In the genomic region with DNA sequence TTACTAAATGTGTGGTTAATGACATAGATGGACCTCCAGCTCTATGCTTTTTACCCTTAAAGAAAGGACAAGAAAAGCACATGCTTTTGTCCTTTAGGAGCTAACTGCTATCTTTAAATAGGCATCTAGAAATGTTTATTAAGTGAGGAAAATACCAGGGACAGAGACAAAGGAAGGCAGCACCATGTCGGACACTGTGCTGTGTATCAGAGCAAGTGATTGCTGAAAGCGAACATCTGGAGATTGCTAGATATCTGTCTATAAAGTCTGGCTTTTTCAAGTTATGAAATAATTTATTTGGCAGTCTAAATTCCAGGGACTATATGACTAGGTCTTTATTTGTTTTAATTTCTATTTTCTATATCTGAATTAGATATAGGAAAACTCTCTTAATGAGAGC, we compare ENCODE assay signal across 28 mouse cellular contexts. TPM values are rescaled to one million over a fixed set of nuclear protein-coding genes. Genes with fewer than 3 reads are reported as not detected.
A peak's percentile ranks its signal among the peaks of the same experiment; 100 is the strongest.
DNase-seq lines count a peak whose midpoint lies in the region; ATAC-seq and TF ChIP-seq lines count a peak whose summit lies in the region.
"Had no signal": no experiment of that assay in that cellular context is flagged by ENCODE, and none has a peak within 500 bp of the region (broad histone marks: within the 10 kb centered on the region; RNA-seq: fewer than 3 reads in every experiment).

No protein-coding gene starts in this region.

- no peak overlapping the region; the same call in 1 of the 2 replicates for H3K27ac ChIP-seq in lung, embryonic 14.5 days (ENCODE audit: low read depth)
- no peak overlapping the region; the same call in 1 of the 2 replicates for H3K27ac ChIP-seq in lung, embryonic 16.5 days (ENCODE audit: low read length)
- H3K27ac ChIP-seq: embryonic facial prominence, embryonic 13.5 days; embryonic facial prominence, embryonic 15.5 days; forebrain, embryonic 10.5 days; forebrain, embryonic 12.5 days had no signal

- TF ChIP-seq CTCF in lung, embryonic 14.5 days (IDR thresholded peaks at IDR 0.05; ENCODE audit: low read depth): no peak

- H3K27me3 ChIP-seq in lung, embryonic 14.5 days (ENCODE audit: insufficient read depth, low read length): no peaks in the 10 kb centered on the region
- no peaks in the 10 kb centered on the region for H3K27me3 ChIP-seq in lung, embryonic 16.5 days (ENCODE audit: control insufficient read depth, insufficient read depth, low read depth, low read length)
- H3K27me3 ChIP-seq: CH12.LX; embryonic facial prominence, embryonic 13.5 days; embryonic facial prominence, embryonic 15.5 days; forebrain, embryonic 12.5 days; Patski had no signal

- peaks cover 26% of the 10 kb centered on the region for H3K4me1 ChIP-seq in lung, embryonic 14.5 days (ENCODE audit: insufficient read depth)
- peaks cover 41% of the 10 kb centered on the region for H3K4me1 ChIP-seq in lung, embryonic 16.5 days (replicated peaks; ENCODE audit: control insufficient read depth, insufficient read depth, low read length)

- H3K4me2 ChIP-seq in lung, embryonic 14.5 days: no peak overlapping the region
- H3K4me2 ChIP-seq in lung, embryonic 16.5 days (ENCODE audit: low read depth, low read length): no peak overlapping the region
- H3K4me2 ChIP-seq: embryonic facial prominence, embryonic 13.5 days; embryonic facial prominence, embryonic 15.5 days; forebrain, embryonic 12.5 days had no signal

- DNase-seq in lung, embryonic 14.5 days: peak; percentile 91
- no peak for DNase-seq in lung, adult 18-20 months
- no peak for DNase-seq in lung, postnatal 4 days
- peak; percentile 45 for DNase-seq in lung, postnatal 10 days
- peak; percentile 73 for DNase-seq in lung, postnatal 36 days
- DNase-seq in adrenal gland, postnatal 25 days: no peak
- DNase-seq: adrenal gland, adult 8-10 months; adrenal gland, postnatal 14 days; B cell, adult 2 months; cerebellum, adult 11 months; cerebellum, adult 18-20 months; cerebellum, adult 8-10 months; cerebellum, adult 9-11 months; cerebellum, postnatal 14 days; cerebellum, postnatal 36 days; embryo, embryonic 11 days had no signal

- no peaks in the 10 kb centered on the region for H3K36me3 ChIP-seq in lung, embryonic 14.5 days (ENCODE audit: insufficient read depth)
- H3K36me3 ChIP-seq in lung, embryonic 16.5 days (ENCODE audit: control insufficient read depth, insufficient read depth, low read length): no peaks in the 10 kb centered on the region
- H3K36me3 ChIP-seq: embryonic facial prominence, embryonic 13.5 days; embryonic facial prominence, embryonic 15.5 days; forebrain, embryonic 10.5 days; forebrain, embryonic 12.5 days had no signal

- ATAC-seq in lung, embryonic 14.5 days (ENCODE audit: insufficient read depth): peak; percentile 44; the same call in 1 of the 2 replicates
- peak; percentile 45; the same call in 1 of the 2 replicates for ATAC-seq in lung, embryonic 16.5 days (ENCODE audit: low read depth)
- ATAC-seq: activated CD4-positive, CD25-positive, alpha-beta regulatory T cell, adult 4 months; CD4-positive, CD25-positive, alpha-beta regulatory T cell, adult 4 months; forebrain, embryonic 14.5 days; Patski had no signal

- no peak overlapping the region for H3K4me3 ChIP-seq in lung, embryonic 14.5 days (ENCODE audit: low read depth, low read length)
- H3K4me3 ChIP-seq in lung, embryonic 16.5 days (ENCODE audit: low read length): no peak overlapping the region
- H3K4me3 ChIP-seq: embryonic facial prominence, embryonic 13.5 days; embryonic facial prominence, embryonic 15.5 days; erythroblast, embryonic 14.5 days; forebrain, embryonic 10.5 days; forebrain, embryonic 12.5 days had no signal

- H3K9me3 ChIP-seq in lung, embryonic 14.5 days (ENCODE audit: low read depth, low read length): no peaks in the 10 kb centered on the region
- H3K9me3 ChIP-seq in lung, embryonic 16.5 days (ENCODE audit: control insufficient read depth, low read length): no peaks in the 10 kb centered on the region
- H3K9me3 ChIP-seq: embryonic facial prominence, embryonic 13.5 days; embryonic facial prominence, embryonic 15.5 days; forebrain, embryonic 10.5 days; forebrain, embryonic 12.5 days; G1E had no signal

- WGBS in lung, embryonic 14.5 days: 27% methylated on average over 2 of the region's 2 CpGs
- 36% methylated on average over 2 of the region's 2 CpGs for WGBS in lung, embryonic 16.5 days

- H3K9ac ChIP-seq in lung, embryonic 14.5 days: no peak overlapping the region
- no peak overlapping the region for H3K9ac ChIP-seq in lung, embryonic 16.5 days (ENCODE audit: low read length)
- H3K9ac ChIP-seq: embryonic facial prominence, embryonic 13.5 days; embryonic facial prominence, embryonic 15.5 days; forebrain, embryonic 12.5 days had no signal

RNA-seq across cellular contexts. Expression of a gene that starts 4.8 kb away (rescaled TPM):
- 51.4 and 55.3 TPM in 2 replicates for polyA plus RNA-seq in lung, embryonic 14.5 days (2014; fragmentation: Nextera tagmentation; extraction: Ambion mirVana)
- 28.4 and 28.6 TPM in 2 replicates for polyA plus RNA-seq in lung, embryonic 16.5 days (2015; fragmentation: Nextera tagmentation; extraction: Ambion mirVana)
- 25.9 and 28.0 TPM in 2 replicates for total RNA-seq in adrenal gland, postnatal 25 days (2021)

Comparison
In these comparisons a context has a peak if more than half of its experiments do, and no peak if none do; other contexts are left out.
1. DNase-seq: peak in lung, embryonic 14.5 days (single experiment), lung, postnatal 10 days (single experiment) and lung, postnatal 36 days (single experiment); none in lung, adult 18-20 months (0 of 2), lung, postnatal 4 days (0 of 2) and adrenal gland, postnatal 25 days (single experiment).